8 mouse cellular contexts compared by ENCODE assay signal in the genomic region with DNA sequence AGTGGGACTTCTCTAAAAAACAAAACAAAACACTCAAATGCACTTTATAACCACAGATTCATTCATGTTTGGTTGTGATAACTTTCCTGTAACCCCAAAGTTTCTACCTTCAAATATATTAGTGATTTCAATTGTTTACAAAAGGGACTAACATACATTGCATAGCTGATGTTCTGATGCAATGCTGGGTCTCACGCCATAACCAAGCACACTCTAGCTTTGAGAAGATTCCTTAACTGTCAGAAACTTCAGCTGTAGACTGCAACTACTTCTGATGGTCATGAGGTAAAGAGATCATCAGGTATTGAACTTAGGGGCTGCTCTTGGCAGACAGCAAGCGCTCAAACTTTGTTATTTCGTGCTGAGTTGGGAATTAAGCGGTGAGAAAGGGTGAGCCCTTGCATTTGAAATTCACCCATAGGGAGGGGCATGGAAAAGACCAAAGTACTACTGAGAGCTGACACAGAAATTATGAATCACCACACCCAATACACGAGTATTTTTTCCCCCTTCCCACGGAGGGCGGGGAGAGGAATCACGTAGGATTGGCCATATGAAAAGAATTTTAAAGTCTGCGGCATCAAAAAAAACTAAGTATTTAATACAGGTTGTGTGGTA. TPM values are rescaled to one million over a fixed set of nuclear protein-coding genes. Genes with fewer than 3 reads are reported as not detected.
DNase-seq lines count a peak whose midpoint lies in the region; ATAC-seq and TF ChIP-seq lines count a peak whose summit lies in the region.

No protein-coding gene starts in this region.

- no peak overlapping the region for H3K27ac ChIP-seq in embryonic facial prominence, embryonic 12.5 days
- no peak overlapping the region for H3K27ac ChIP-seq in limb, embryonic 11.5 days (replicated peaks; ENCODE audit: low read depth, low read length)
- no peak overlapping the region for H3K27ac ChIP-seq in stomach, embryonic 14.5 days (ENCODE audit: low read length)

- H3K4me2 ChIP-seq in embryonic facial prominence, embryonic 12.5 days (replicated peaks) = peak overlapping the region; percentile 76
- H3K4me2 ChIP-seq in limb, embryonic 11.5 days (ENCODE audit: low read depth, severe bottlenecking) = peak overlapping the region; percentile 50
- H3K4me2 ChIP-seq in stomach, embryonic 14.5 days (replicated peaks; ENCODE audit: low read depth, low read length) = peak overlapping the region; percentile 44

- 18% methylated on average over 9 of the region's 9 CpGs for WGBS in lung, adult 2 months
- WGBS in embryonic facial prominence, embryonic 12.5 days = 15% methylated on average over 9 of the region's 9 CpGs
- WGBS in limb, embryonic 11.5 days = 24% methylated on average over 9 of the region's 9 CpGs
- 9% methylated on average over 9 of the region's 9 CpGs for WGBS in stomach, embryonic 14.5 days

- no peak for TF ChIP-seq POLR2A in lung, adult 2 months (IDR thresholded peaks at IDR 0.05; ENCODE audit: borderline replicate concordance, extremely low read depth, low read depth, low read length)

- no peaks in the 10 kb centered on the region for H3K9me3 ChIP-seq in embryonic facial prominence, embryonic 12.5 days
- H3K9me3 ChIP-seq in limb, embryonic 11.5 days (ENCODE audit: control insufficient read depth, low read length) = no peaks in the 10 kb centered on the region
- H3K9me3 ChIP-seq in stomach, embryonic 14.5 days (ENCODE audit: control insufficient read depth, low read depth, low read length) = no peaks in the 10 kb centered on the region

- peaks cover 12% of the 10 kb centered on the region for H3K4me1 ChIP-seq in lung, adult 2 months (ENCODE audit: control insufficient read depth, insufficient read depth, low read length)
- peaks cover 17% of the 10 kb centered on the region for H3K4me1 ChIP-seq in embryonic facial prominence, embryonic 12.5 days
- peaks cover 3% of the 10 kb centered on the region; the same call in 1 of the 2 replicates for H3K4me1 ChIP-seq in limb, embryonic 11.5 days (ENCODE audit: control insufficient read depth, insufficient read depth, low read length)
- 0 out of 2 replicates have a peak, but pooled peaks cover 6% of the 10 kb centered on the region for H3K4me1 ChIP-seq in stomach, embryonic 14.5 days (ENCODE audit: control insufficient read depth, insufficient read depth, low read length)

- H3K4me3 ChIP-seq in lung, adult 2 months (replicated peaks; ENCODE audit: extremely low read depth, low read depth, low read length) = peak overlapping the region; percentile 75
- peak overlapping the region; percentile 93 for H3K4me3 ChIP-seq in embryonic facial prominence, embryonic 12.5 days
- H3K4me3 ChIP-seq in limb, embryonic 11.5 days (ENCODE audit: low read depth, low read length) = peak overlapping the region; percentile 87
- peak overlapping the region; percentile 91 for H3K4me3 ChIP-seq in stomach, embryonic 14.5 days (ENCODE audit: low read depth, low read length)

- DNase-seq in lung, adult 2 months = no peak
- no peak for DNase-seq in lung, postnatal 14 days
- no peak for DNase-seq in limb, embryonic 11.5 days (ENCODE audit: low spot score)
- DNase-seq in spleen, adult 12 weeks (ENCODE audit: low spot score) = no peak
- no peak for DNase-seq in adrenal gland, adult (ENCODE audit: inconsistent age in 2 of 2, low spot score in 1 of 2)
- DNase-seq in retina, embryonic 14.5 days (ENCODE audit: low spot score) = no peak

- TF ChIP-seq CTCF in lung, adult 2 months (IDR thresholded peaks at IDR 0.05; ENCODE audit: insufficient read depth, low read length) = no peak

- H3K27me3 ChIP-seq in embryonic facial prominence, embryonic 12.5 days = no peaks in the 10 kb centered on the region
- H3K27me3 ChIP-seq in limb, embryonic 11.5 days (ENCODE audit: control insufficient read depth, insufficient read depth, low read length) = no peaks in the 10 kb centered on the region
- H3K27me3 ChIP-seq in stomach, embryonic 14.5 days (ENCODE audit: control insufficient read depth, insufficient read depth, low read length) = no peaks in the 10 kb centered on the region

- no peaks in the 10 kb centered on the region for H3K36me3 ChIP-seq in embryonic facial prominence, embryonic 12.5 days
- H3K36me3 ChIP-seq in limb, embryonic 11.5 days (ENCODE audit: control insufficient read depth, insufficient read depth, low read length) = no peaks in the 10 kb centered on the region
- H3K36me3 ChIP-seq in stomach, embryonic 14.5 days (ENCODE audit: control insufficient read depth, insufficient read depth, low read length) = peaks cover 6% of the 10 kb centered on the region; the same call in 1 of the 2 replicates

- H3K9ac ChIP-seq in embryonic facial prominence, embryonic 12.5 days = peak overlapping the region; percentile 97
- H3K9ac ChIP-seq in limb, embryonic 11.5 days (ENCODE audit: low read length) = peak overlapping the region; percentile 95
- H3K9ac ChIP-seq in stomach, embryonic 14.5 days (replicated peaks; ENCODE audit: low read depth, low read length) = peak overlapping the region; percentile 96; the same call in 1 of the 2 replicates

- no peak for ATAC-seq in embryonic facial prominence, embryonic 12.5 days (ENCODE audit: insufficient number of reproducible peaks, insufficient read depth, low FRiP score, low TSS enrichment)
- ATAC-seq in limb, embryonic 11.5 days (ENCODE audit: insufficient number of reproducible peaks, low FRiP score, low TSS enrichment, low read depth) = no peak
- no peak for ATAC-seq in stomach, embryonic 14.5 days (ENCODE audit: insufficient number of reproducible peaks, insufficient read depth, low FRiP score, low read depth)

RNA-seq across cellular contexts. Expression of a gene that starts 1.1 kb away (rescaled TPM):
- 7.1 and 14.6 TPM in 2 replicates for polyA plus RNA-seq in lung, adult 2 months (2012; rRNA removed)
- polyA plus RNA-seq in embryonic facial prominence, embryonic 12.5 days (2016; fragmentation: Nextera tagmentation; extraction: Ambion mirVana) = 97.0 and 97.8 TPM in 2 replicates
- 102 and 116 TPM in 2 replicates for polyA plus RNA-seq in limb, embryonic 11.5 days (2014; fragmentation: Nextera tagmentation; extraction: Ambion mirVana)
- 79.9 and 85.7 TPM in 2 replicates for polyA plus RNA-seq in stomach, embryonic 14.5 days (2014; fragmentation: Nextera tagmentation; extraction: Ambion mirVana)

RNA-seq across cellular contexts. Expression of a gene that starts 6.1 kb away (rescaled TPM):
- 63.2 and 80.0 TPM in 2 replicates for polyA plus RNA-seq in lung, adult 2 months (2012; rRNA removed)
- polyA plus RNA-seq in embryonic facial prominence, embryonic 12.5 days (2016; fragmentation: Nextera tagmentation; extraction: Ambion mirVana) = 56.4 and 57.2 TPM in 2 replicates
- polyA plus RNA-seq in limb, embryonic 11.5 days (2014; fragmentation: Nextera tagmentation; extraction: Ambion mirVana) = 23.3 and 30.4 TPM in 2 replicates
- 29.0 and 34.5 TPM in 2 replicates for polyA plus RNA-seq in stomach, embryonic 14.5 days (2014; fragmentation: Nextera tagmentation; extraction: Ambion mirVana)

RNA-seq across cellular contexts. Expression of a gene that starts 25.4 kb away (rescaled TPM):
- polyA plus RNA-seq in lung, adult 2 months (2012; rRNA removed) = 3.1 and 3.8 TPM in 2 replicates
- 35.7 TPM in 2 replicates for polyA plus RNA-seq in embryonic facial prominence, embryonic 12.5 days (2016; fragmentation: Nextera tagmentation; extraction: Ambion mirVana)
- polyA plus RNA-seq in limb, embryonic 11.5 days (2014; fragmentation: Nextera tagmentation; extraction: Ambion mirVana) = 30.1 and 31.1 TPM in 2 replicates
- polyA plus RNA-seq in stomach, embryonic 14.5 days (2014; fragmentation: Nextera tagmentation; extraction: Ambion mirVana) = 34.4 and 36.1 TPM in 2 replicates

RNA-seq across cellular contexts. Expression of a gene that starts 48.2 kb away (rescaled TPM):
- 0.22 and 2.0 TPM in 2 replicates for polyA plus RNA-seq in lung, adult 2 months (2012; rRNA removed)
- 2.4 and 3.7 TPM in 2 replicates for polyA plus RNA-seq in embryonic facial prominence, embryonic 12.5 days (2016; fragmentation: Nextera tagmentation; extraction: Ambion mirVana)
- polyA plus RNA-seq in limb, embryonic 11.5 days (2014; fragmentation: Nextera tagmentation; extraction: Ambion mirVana) = 0.96 and 1.2 TPM in 2 replicates
- not detected in 2 replicates for polyA plus RNA-seq in stomach, embryonic 14.5 days (2014; fragmentation: Nextera tagmentation; extraction: Ambion mirVana)

RNA-seq across cellular contexts. Expression of a gene that starts 55.4 kb away (rescaled TPM):
- polyA plus RNA-seq in lung, adult 2 months (2012; rRNA removed) = 19.9 and 34.7 TPM in 2 replicates
- 9.5 and 10.0 TPM in 2 replicates for polyA plus RNA-seq in embryonic facial prominence, embryonic 12.5 days (2016; fragmentation: Nextera tagmentation; extraction: Ambion mirVana)
- 16.1 and 19.4 TPM in 2 replicates for polyA plus RNA-seq in limb, embryonic 11.5 days (2014; fragmentation: Nextera tagmentation; extraction: Ambion mirVana)
- 9.9 and 11.7 TPM in 2 replicates for polyA plus RNA-seq in stomach, embryonic 14.5 days (2014; fragmentation: Nextera tagmentation; extraction: Ambion mirVana)
